Mouse (Mus musculus) hindbrain, embryonic 16.5 days (tissue): ENCODE results near the gene Cdk1. TPM values are rescaled to one million over a fixed set of nuclear protein-coding genes. Genes with fewer than 3 reads are reported as not detected.

Experiments used
- ATAC-seq: fragments of 200-750 bp; cut with Nextera tagmentation; 2 replicates; pipeline ENCODE4 v1.8.0; 2017; ENCODE audit warnings: moderate TSS enrichment, moderate library complexity
- H3K27ac ChIP-seq: fragments of 300-500 bp; sonication (generic); 2 replicates; pipeline ENCODE4 v1.5.1; 2014; ENCODE audit warnings: low read depth, mild to moderate bottlenecking, control low read depth, low read length, moderate library complexity
- H3K27me3 ChIP-seq: fragments of 300-500 bp; sonication (generic); replicated peaks from 2 replicates; pipeline ENCODE4 v1.6.1; 2014; ENCODE audit warnings: low read length; ENCODE audit not compliant: control insufficient read depth, insufficient read depth
- H3K36me3 ChIP-seq: fragments of 300-500 bp; sonication (generic); 2 replicates; pipeline ENCODE4 v1.6.1; 2014; ENCODE audit warnings: mild to moderate bottlenecking, low read length, moderate library complexity, mixed read lengths; ENCODE audit not compliant: control insufficient read depth, insufficient read depth
- H3K4me1 ChIP-seq: fragments of 300-500 bp; sonication (generic); 2 replicates; pipeline ENCODE4 v1.6.1; 2014; ENCODE audit warnings: low read depth, low read length; ENCODE audit not compliant: control insufficient read depth, insufficient read depth
- H3K4me2 ChIP-seq: fragments of 300-500 bp; sonication (generic); 2 replicates; pipeline ENCODE4 v1.6.1; 2014; ENCODE audit warnings: mild to moderate bottlenecking, low read length, control low read depth, moderate library complexity
- H3K4me3 ChIP-seq: fragments of 300-500 bp; sonication (generic); 2 replicates; pipeline ENCODE4 v1.5.1; 2014; ENCODE audit warnings: mild to moderate bottlenecking, low read length, control low read depth, moderate library complexity
- H3K9ac ChIP-seq: fragments of 300-500 bp; sonication (generic); 2 replicates; pipeline ENCODE4 v1.6.1; 2014; ENCODE audit warnings: low read depth, mild to moderate bottlenecking, control low read depth, low read length, moderate library complexity
- H3K9me3 ChIP-seq: fragments of 300-500 bp; sonication (generic); 2 replicates; pipeline ENCODE4 v1.6.1; 2014; ENCODE audit warnings: mild to moderate bottlenecking, low read length, moderate library complexity; ENCODE audit not compliant: control insufficient read depth
- WGBS: fragments of 180-500 bp; shearing (Covaris S2); extraction: QIAGEN DNeasy Blood & Tissue Kit; methylation state at CpG from one replicate; pipeline ENCODE4 v1.1.7; 2014; 5-methylcytosine and 5-hydroxymethylcytosine counted together
- polyA plus RNA-seq: library from polyadenylated mRNA; unstranded; fragments of >200 nt; fragmentation: Nextera tagmentation; extraction: Ambion mirVana; gene quantifications from 2 replicates; pipeline ENCODE4 v1.2.1, GENCODE M21; 2015

Gene Cdk1
- polyA plus RNA-seq, 1 experiment from 2014 or later = 82.9 TPM

DNA sequence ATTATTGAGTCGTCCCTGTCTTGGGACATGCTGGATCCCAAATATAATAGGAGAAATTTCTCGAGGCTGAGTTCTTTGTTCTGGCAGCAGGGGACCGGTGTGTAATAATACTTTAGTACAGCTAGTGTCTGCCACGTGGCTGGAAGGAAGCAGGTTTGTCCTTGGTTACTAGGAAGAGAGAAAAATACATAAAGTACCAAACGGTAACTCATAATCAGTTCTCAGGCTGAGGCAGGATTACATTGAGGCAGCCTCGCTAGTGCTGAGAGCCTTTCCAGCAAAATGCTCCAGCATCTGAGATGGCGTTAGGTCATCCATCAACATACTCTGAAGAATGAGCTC lies 17.6 kb downstream of the Cdk1 start:
- no peak overlapping the region for H3K4me2 ChIP-seq
- H3K36me3 ChIP-seq = no peaks in the 10 kb centered on the region
- 35% methylated on average over 7 of the region's 7 CpGs for WGBS

DNA sequence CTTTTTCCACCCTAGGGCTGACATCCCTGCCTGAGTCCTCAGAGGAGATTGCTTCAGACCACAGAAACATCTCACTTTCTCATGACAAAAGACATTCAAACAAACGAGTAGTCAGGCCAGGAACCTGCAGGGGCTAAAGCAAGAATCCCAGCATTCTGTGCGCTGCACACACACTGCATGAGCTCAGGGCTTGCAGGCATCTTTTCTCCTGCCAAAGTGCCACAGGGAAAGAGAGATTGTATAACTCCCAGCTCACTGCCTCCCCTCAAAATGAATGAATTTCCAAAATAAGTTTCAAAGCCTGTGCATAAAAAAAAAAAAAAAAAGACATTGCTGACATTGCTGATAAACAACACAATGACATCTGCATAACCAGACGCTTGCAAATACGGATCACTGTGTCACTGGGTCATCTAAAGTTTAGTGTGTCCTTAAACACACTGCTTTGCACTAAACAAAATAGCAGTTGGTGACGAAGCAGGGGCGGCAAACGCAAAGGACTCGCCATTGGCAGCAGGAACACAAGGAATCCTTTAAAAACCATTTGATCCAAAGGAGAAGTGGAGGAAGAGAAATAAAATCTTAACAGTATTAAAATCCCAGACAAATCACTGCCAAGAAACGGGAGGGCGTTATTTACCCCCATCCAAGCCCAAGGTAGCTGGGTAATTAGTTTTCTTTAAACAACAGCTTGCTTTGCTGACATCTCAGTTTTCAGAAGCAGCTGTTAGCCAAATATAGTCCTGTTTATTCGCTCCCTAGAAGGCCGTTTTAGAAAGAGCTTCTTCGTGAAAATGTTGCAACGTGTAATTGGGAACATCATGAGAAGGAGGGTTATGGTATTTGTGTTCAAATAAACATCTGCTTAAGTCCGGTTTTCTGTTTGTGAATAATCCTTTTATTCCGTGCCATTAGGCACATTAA lies 18.2 kb downstream of the Cdk1 start:
- Histone ChIP-seq H3K4me1 (no peaks in the 10 kb centered on the region; the same call in 1 of the 2 replicates), H3K4me3 (no peak overlapping the region), H3K9me3 (no peaks in the 10 kb centered on the region), H3K27me3 (no peaks in the 10 kb centered on the region), H3K36me3 (no peaks in the 10 kb centered on the region), H3K4me2 (no peak overlapping the region), H3K27ac (peak overlapping the region; percentile 30; the same call in 1 of the 2 replicates), H3K9ac (no peak overlapping the region)
- peak; percentile 39; the same call in 1 of the 2 replicates for ATAC-seq
- WGBS = 48% methylated on average over 16 of the region's 16 CpGs

More for the DNA sequence above, 17.6 kb downstream of the Cdk1 start:
- H3K9ac ChIP-seq = no peak overlapping the region
- H3K9me3 ChIP-seq = no peaks in the 10 kb centered on the region
- ATAC-seq = peak; percentile 53; the same call in 1 of the 2 replicates
- no peak overlapping the region for H3K4me3 ChIP-seq
- peak overlapping the region; percentile 30; the same call in 1 of the 2 replicates for H3K27ac ChIP-seq
- no peaks in the 10 kb centered on the region; the same call in 1 of the 2 replicates for H3K4me1 ChIP-seq
- H3K27me3 ChIP-seq = no peaks in the 10 kb centered on the region

DNA sequence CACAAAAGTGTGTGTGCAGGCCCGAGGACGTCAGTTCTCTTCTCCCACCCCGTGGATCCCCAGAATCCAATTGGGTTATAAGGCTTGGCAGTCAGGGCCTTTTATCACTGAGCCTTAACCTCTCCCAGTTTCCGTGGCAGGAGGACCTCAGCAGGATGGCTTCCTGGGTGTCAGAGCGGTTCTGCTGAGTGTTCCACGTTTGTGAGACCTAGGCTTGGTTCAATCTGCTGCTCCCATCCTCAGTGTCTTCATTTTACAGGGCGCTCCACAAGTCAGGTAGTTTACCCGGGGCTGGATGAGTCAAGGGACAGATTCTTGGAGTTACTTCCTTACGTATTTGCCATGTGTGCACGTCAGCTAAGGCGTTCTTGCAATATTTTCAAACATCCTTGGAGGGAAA lies 19.5 kb downstream of the Cdk1 start:
- Histone ChIP-seq H3K4me1 (no peaks in the 10 kb centered on the region; the same call in 1 of the 2 replicates), H3K27ac (no peak overlapping the region), H3K36me3 (no peaks in the 10 kb centered on the region), H3K9ac (no peak overlapping the region), H3K4me3 (no peak overlapping the region), H3K4me2 (no peak overlapping the region), H3K9me3 (no peaks in the 10 kb centered on the region), H3K27me3 (no peaks in the 10 kb centered on the region)
- WGBS = 92% methylated on average over 11 of the region's 11 CpGs
- no peak for ATAC-seq

DNA sequence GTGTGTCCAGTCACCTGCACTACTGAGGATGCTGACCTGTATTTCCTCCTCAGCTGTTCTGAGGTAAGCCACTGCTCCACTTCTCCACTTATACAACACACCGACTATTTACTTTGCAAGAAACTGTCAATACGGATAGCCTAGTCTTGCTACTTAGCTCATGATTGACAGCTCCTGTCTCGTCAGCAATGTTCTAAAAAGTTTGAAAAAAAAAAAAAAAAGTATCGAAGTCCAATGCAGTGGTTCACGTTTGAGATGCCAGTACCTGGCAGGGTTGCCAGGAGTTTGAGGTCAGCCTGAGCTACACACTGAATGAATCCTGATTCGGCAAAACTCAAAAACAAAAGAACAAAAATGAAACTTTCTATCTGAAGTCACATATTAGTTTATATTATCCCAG lies 21.5 kb downstream of the Cdk1 start:
- 89% methylated on average over 6 of the region's 6 CpGs for WGBS
- Histone ChIP-seq H3K4me3 (no peak overlapping the region), H3K27me3 (no peaks in the 10 kb centered on the region), H3K9me3 (no peaks in the 10 kb centered on the region), H3K4me2 (no peak overlapping the region), H3K27ac (no peak overlapping the region), H3K36me3 (no peaks in the 10 kb centered on the region), H3K9ac (no peak overlapping the region), H3K4me1 (no peaks in the 10 kb centered on the region; the same call in 1 of the 2 replicates)
- ATAC-seq = no peak

DNA sequence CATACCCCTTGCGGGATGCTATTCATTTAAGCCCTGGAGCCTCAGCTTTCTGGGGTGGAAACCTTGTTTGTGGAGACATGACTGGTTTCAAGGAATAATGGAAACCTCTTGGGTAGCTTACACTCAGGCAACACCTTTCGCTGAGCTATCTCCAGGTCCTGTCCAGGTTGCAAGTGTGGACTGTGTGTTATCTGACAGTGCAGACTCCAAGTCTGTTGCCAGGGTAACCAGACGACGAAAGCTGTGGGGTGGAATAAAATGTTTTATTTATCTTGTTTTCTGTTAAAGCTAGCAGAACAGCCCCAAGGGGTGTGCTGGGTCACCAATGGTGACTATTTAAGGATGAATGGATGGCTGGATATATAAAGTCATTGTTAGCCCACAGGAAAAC lies 24.1 kb downstream of the Cdk1 start:
- no peaks in the 10 kb centered on the region for H3K9me3 ChIP-seq
- no peak overlapping the region for H3K4me3 ChIP-seq
- no peaks in the 10 kb centered on the region for H3K36me3 ChIP-seq
- no peak overlapping the region for H3K27ac ChIP-seq
- no peaks in the 10 kb centered on the region for H3K27me3 ChIP-seq
- H3K4me2 ChIP-seq = no peak overlapping the region
- 0 out of 2 replicates have a peak, but pooled peaks have one; percentile 31 for ATAC-seq
- WGBS = 56% methylated on average over 4 of the region's 4 CpGs
- H3K9ac ChIP-seq = no peak overlapping the region
- no peaks in the 10 kb centered on the region for H3K4me1 ChIP-seq

DNA sequence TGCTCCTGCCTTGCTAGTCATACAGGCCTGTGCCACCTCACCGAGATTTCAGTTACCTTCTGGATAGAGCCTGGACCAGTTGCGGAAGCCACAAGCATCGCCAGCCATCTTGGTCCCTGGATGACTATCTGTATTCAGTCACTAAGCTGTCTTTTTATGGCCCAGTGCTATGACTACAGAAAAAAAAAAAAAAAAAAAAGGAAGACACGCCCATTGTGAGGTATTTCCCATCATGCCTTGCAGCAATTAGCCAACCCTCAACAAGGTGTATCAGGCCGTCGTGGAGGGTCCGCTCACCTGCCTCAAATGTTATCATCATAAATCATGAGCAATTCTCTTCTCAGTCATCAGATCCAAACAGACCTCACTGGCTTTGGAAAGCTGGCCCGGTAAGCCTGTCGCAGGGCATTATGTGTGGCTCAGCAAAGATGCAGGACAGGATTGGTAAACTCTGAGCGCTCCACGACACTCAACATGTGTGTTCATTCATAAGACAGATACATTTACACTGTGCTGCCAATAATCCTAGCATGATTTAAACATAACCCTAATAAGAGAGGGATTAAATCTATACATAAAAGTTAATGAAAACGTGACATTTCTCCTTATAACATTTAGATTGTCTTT lies 24.6 kb downstream of the Cdk1 start:
- Histone ChIP-seq H3K9ac (no peak overlapping the region), H3K36me3 (no peaks in the 10 kb centered on the region), H3K27me3 (no peaks in the 10 kb centered on the region), H3K27ac (no peak overlapping the region), H3K9me3 (no peaks in the 10 kb centered on the region), H3K4me2 (no peak overlapping the region), H3K4me1 (no peaks in the 10 kb centered on the region), H3K4me3 (no peak overlapping the region)
- WGBS = 87% methylated on average over 12 of the region's 12 CpGs
- no peak for ATAC-seq

DNA sequence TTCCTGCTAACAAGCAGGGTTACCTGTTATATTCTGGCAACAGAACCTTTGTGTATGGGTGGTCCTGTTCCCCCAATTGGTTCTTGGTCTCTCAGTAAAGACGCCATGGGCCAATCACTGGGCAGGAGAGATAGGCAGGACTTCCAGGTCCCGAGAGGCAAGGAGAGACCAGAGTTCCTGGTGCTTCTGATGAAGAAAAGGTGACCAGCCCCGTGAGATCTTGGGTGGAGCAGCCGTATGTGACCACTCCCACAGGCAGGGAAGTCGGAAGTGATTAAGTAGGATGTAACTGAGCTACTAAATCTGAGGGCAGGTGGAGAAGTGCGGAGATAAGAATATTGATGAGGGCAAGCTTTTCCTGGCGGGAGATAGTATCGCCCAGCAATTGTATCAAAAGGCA lies 25.4 kb downstream of the Cdk1 start:
- Histone ChIP-seq H3K9ac (no peak overlapping the region), H3K27ac (no peak overlapping the region), H3K36me3 (no peaks in the 10 kb centered on the region), H3K27me3 (no peaks in the 10 kb centered on the region), H3K4me3 (no peak overlapping the region), H3K4me1 (no peaks in the 10 kb centered on the region), H3K9me3 (no peaks in the 10 kb centered on the region), H3K4me2 (no peak overlapping the region)
- 71% methylated on average over 8 of the region's 8 CpGs for WGBS
- ATAC-seq = no peak

DNA sequence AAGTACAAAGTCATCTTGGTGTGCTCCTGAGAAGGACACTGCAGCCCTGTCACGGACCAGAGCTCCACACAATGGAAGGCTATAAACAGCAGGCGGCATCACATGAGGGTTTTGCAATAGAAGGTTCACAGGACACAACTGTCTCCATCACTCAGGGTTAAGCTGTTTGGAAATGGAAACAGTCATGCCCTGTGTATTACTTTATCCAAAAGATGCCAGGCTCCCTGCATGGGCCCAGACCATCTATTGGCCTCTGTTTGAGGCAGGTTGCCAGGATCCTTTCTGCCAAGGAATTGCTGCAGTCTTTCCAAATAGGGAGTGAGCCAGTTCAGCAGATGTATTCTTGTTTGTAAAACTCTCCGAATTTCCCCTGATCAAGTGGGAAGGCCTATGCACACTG lies 26.3 kb downstream of the Cdk1 start:
- H3K4me1 ChIP-seq = no peaks in the 10 kb centered on the region; the same call in 1 of the 2 replicates
- H3K9me3 ChIP-seq = no peaks in the 10 kb centered on the region
- H3K4me2 ChIP-seq = no peak overlapping the region
- peak; percentile 89 for ATAC-seq
- no peaks in the 10 kb centered on the region for H3K36me3 ChIP-seq
- H3K4me3 ChIP-seq = no peak overlapping the region
- WGBS = 58% methylated on average over 3 of the region's 3 CpGs
- H3K27ac ChIP-seq = no peak overlapping the region
- no peaks in the 10 kb centered on the region for H3K27me3 ChIP-seq
- H3K9ac ChIP-seq = no peak overlapping the region

DNA sequence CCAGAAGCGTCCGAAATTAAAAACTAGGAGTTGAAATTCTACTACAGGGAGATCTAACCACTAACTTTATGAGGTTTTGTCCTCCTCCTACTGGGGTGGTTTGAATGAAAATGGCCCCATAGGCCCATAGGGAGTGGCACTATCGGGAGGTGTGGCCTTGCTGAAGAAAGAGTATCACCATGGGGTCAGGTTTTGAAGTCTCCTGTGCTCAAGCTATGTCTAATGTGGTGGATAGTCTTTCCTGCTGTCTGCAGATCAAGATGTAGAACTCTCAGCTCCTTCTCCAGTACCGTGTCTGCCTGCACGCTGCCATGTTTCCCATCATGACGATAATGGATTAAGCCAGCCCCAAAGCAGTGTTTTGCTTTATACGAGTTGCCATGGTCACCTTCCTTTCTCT lies 27.9 kb downstream of the Cdk1 start:
- Histone ChIP-seq H3K27ac (no peak overlapping the region), H3K4me3 (no peak overlapping the region), H3K9me3 (no peaks in the 10 kb centered on the region), H3K4me1 (no peaks in the 10 kb centered on the region; the same call in none of the 2 replicates), H3K4me2 (no peak overlapping the region), H3K36me3 (no peaks in the 10 kb centered on the region), H3K9ac (no peak overlapping the region), H3K27me3 (no peaks in the 10 kb centered on the region)
- WGBS = 87% methylated on average over 7 of the region's 7 CpGs
- ATAC-seq = no peak
